Mouse (Mus musculus) midbrain, embryonic 11.5 days (tissue): ENCODE measurements around the gene Hand2. TPM values are rescaled to one million over a fixed set of nuclear protein-coding genes. Genes with fewer than 3 reads are reported as not detected.
A peak's percentile ranks its signal among the peaks of the same experiment; 100 is the strongest.

Source experiments
- ATAC-seq: fragments of 200-750 bp; cut with Nextera tagmentation; 2 replicates; pipeline ENCODE4 v1.8.0; 2017; ENCODE audit warnings: moderate TSS enrichment, moderate library complexity; ENCODE audit not compliant: low FRiP score
- DNase-seq: peaks from one replicate; pipeline ENCODE4 v3.0.0; 2015; ENCODE audit warnings: low spot score; ENCODE audit errors: missing footprints
- H3K27ac ChIP-seq: fragments of 300-500 bp; sonication (generic); 2 replicates; pipeline ENCODE4 v1.5.1; 2014; ENCODE audit warnings: low read depth, low read length
- H3K27me3 ChIP-seq: fragments of 300-500 bp; sonication (generic); 2 replicates; pipeline ENCODE4 v1.6.1; 2014; ENCODE audit warnings: mild to moderate bottlenecking, low read length, moderate library complexity, mixed read lengths; ENCODE audit not compliant: control insufficient read depth, insufficient read depth
- H3K36me3 ChIP-seq: fragments of 300-500 bp; sonication (generic); 2 replicates; pipeline ENCODE4 v1.6.1; 2014; ENCODE audit warnings: mild to moderate bottlenecking, low read length, moderate library complexity, mixed read lengths; ENCODE audit not compliant: control insufficient read depth, insufficient read depth
- H3K4me1 ChIP-seq: fragments of 300-500 bp; sonication (generic); 2 replicates; pipeline ENCODE4 v1.6.1; 2014; ENCODE audit warnings: low read length; ENCODE audit not compliant: control insufficient read depth, insufficient read depth
- H3K4me2 ChIP-seq: fragments of 300-500 bp; sonication (generic); 2 replicates; pipeline ENCODE4 v1.6.1; 2014; ENCODE audit warnings: mild to moderate bottlenecking, moderate library complexity
- H3K4me3 ChIP-seq: fragments of 300-500 bp; sonication (generic); 2 replicates; pipeline ENCODE4 v1.5.1; 2014; ENCODE audit warnings: low read depth, low read length
- H3K9ac ChIP-seq: fragments of 300-500 bp; sonication (generic); 2 replicates; pipeline ENCODE4 v1.6.1; 2014; ENCODE audit warnings: low read length
- H3K9me3 ChIP-seq: fragments of 300-500 bp; sonication (generic); 2 replicates; pipeline ENCODE4 v1.6.1; 2016; ENCODE audit warnings: low read length; ENCODE audit not compliant: control insufficient read depth
- whole genome bisulfite sequencing: fragments of 180-500 bp; shearing (Covaris S2); extraction: QIAGEN DNeasy Blood & Tissue Kit; methylation state at CpG from one replicate; pipeline ENCODE4 v1.1.7; 2014; 5-methylcytosine and 5-hydroxymethylcytosine counted together
- polyA plus RNA-seq: library from polyadenylated mRNA; unstranded; fragments of >200 nt; fragmentation: Nextera tagmentation; extraction: Ambion mirVana; gene quantifications from 2 replicates; pipeline ENCODE4 v1.2.1, GENCODE M21; 2014

The Hand2 gene
- polyA plus RNA-seq, 1 experiment from 2014 or later: not detected

DNA sequence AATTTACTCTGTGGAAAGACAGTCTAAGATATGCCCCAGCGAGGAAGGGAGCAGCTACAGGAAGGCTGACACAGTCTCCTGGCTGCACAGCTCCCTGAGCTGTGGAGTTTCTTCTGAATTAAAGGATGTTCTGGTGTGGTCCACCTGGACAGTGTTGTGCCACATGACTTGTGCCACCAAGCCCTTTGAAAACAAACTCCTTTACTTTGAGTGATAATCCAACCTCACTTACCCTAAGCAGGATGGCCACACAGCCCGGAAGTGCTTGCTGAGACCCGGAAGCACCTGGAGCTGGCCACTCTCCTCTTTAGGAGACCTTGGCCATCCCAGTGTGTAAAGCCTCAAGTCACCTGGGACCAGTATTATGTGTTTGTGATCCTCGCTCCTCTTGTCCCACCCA lies 27.5 kb downstream of the Hand2 start:
- Histone ChIP-seq H3K9ac (no peak overlapping the region), H3K27me3 (peaks cover 97% of the 10 kb centered on the region), H3K27ac (no peak overlapping the region), H3K9me3 (no peaks in the 10 kb centered on the region), H3K36me3 (no peaks in the 10 kb centered on the region), H3K4me2 (no peak overlapping the region), H3K4me1 (no peaks in the 10 kb centered on the region), H3K4me3 (no peak overlapping the region)
- ATAC-seq: no peak
- peak; percentile 86 for DNase-seq
- 10% methylated on average over 4 of the region's 4 CpGs for WGBS

DNA sequence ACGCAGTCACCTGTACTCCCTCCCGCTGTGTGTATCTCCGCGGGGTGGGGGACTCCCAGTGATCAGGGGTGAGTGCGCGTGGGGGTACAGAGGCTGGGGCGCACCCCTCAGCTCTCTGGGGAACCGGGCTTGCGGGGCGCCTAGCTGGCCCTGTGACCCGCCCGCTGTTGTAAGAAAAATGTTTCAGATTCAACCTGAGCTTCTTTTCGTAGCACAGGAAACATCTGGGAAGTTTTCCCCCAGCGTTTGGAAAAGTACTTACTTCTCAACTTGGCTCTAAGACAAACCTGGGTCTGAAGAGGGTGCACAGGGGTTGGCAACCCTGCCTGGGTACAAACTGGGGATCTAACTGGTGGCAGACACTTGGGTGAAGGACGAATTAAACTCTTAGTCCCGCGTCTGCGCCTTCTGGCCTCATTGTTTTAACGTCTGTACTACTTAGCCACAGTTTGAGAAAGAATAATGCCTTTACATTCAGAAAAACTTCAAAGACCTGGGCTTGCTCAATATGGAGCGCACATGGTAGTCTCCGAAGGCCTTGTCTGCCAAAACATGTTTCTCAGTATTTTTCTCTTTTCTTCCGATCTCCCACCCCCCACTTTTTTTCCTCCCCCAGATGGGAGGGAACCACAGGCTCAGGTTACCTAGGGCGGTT lies 28.2 kb downstream of the Hand2 start:
- WGBS: under 1% methylated on average over 23 of the region's 23 CpGs
- H3K36me3 ChIP-seq: no peaks in the 10 kb centered on the region
- H3K27ac ChIP-seq: no peak overlapping the region
- no peaks in the 10 kb centered on the region for H3K9me3 ChIP-seq
- no peak overlapping the region for H3K4me2 ChIP-seq
- H3K9ac ChIP-seq: no peak overlapping the region
- DNase-seq: peak; percentile 92
- no peak for ATAC-seq
- peaks cover 93% of the 10 kb centered on the region for H3K27me3 ChIP-seq
- no peak overlapping the region for H3K4me3 ChIP-seq
- H3K4me1 ChIP-seq: peaks cover 4% of the 10 kb centered on the region; the same call in 1 of the 2 replicates

DNA sequence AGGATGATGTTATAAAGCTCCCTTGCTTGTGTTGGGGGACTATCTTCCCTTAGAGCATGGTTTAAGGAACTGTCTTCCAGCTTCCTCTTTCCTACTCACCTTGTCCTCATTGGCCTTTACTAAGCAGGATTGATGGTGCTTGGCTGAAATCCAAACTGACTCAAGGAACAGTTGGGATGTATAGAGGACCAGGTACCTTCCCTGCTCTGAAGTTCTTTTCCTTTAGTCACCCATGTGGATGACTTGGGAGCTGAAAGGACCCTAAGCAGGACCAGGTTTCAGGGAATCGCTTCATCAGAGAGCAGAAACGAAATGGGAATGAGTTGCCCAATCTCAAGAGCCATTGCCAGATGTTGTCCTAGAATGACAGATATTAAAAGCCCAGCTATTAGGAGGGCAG lies 31.1 kb downstream of the Hand2 start:
- WGBS: 30% methylated on average over 2 of the region's 2 CpGs
- H3K9ac ChIP-seq: no peak overlapping the region

DNA sequence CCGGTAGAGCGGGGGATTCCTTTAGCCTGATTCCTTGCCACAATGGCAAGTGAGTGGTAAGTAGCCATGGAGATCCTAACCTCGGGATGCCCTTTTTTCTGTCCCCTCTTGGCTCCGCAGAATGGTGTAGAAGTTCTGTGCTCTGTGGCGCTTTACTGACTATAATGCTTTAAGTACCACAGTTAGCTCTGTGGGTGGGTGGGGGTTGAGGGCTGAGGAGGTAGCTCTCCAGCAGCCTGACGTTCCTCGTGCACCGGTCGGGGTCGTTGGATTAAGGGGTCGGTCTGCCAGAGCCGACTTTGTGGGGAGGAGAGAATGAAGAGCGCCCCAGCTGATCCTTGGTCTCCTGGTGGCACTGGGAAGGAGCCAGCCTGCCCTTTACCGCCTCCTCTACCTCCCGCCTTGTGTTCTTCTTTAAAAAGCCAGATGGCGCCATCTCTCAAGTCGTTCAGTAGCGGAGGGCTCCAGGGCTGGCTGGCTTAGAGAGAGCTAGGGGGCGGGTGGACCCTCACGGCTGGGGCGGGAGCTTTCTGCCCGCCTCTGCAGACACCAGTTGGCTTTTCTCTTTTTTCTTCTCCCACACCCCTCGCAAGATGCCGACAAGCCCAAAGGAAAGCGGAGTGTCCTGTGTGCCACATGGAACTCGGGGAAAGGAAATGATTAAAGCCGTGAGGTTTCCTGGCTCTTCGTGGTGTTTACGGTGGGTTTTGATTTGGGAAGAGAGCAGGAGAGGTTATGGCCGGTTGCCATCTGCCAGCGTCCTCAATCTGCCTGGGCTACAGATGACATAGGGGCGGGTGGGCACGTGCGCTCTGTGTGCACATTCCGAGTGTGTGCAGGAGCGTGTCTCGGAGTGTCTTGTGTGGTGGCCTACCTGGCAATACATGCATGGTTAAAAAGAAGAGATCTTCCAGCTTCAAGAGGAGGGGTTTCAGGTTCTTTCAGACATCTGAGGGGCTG lies 32.8 kb downstream of the Hand2 start:
- peak; percentile 97 for ATAC-seq
- peaks cover 48% of the 10 kb centered on the region for H3K27me3 ChIP-seq
- WGBS: under 1% methylated on average over 37 of the region's 37 CpGs
- peak overlapping the region; percentile 81 for H3K4me2 ChIP-seq
- no peaks in the 10 kb centered on the region for H3K9me3 ChIP-seq
- peak overlapping the region; percentile 37 for H3K4me3 ChIP-seq
- peak overlapping the region; percentile 44 for H3K9ac ChIP-seq
- no peaks in the 10 kb centered on the region for H3K36me3 ChIP-seq
- H3K4me1 ChIP-seq: peaks cover 4% of the 10 kb centered on the region; the same call in 1 of the 2 replicates
- no peak overlapping the region for H3K27ac ChIP-seq
- peak; percentile 97 for DNase-seq

More for the DNA sequence above, 31.1 kb downstream of the Hand2 start:
- no peaks in the 10 kb centered on the region for H3K9me3 ChIP-seq
- H3K27ac ChIP-seq: no peak overlapping the region
- H3K4me1 ChIP-seq: peaks cover 4% of the 10 kb centered on the region; the same call in 1 of the 2 replicates
- peak; percentile 85 for DNase-seq
- no peak overlapping the region for H3K4me2 ChIP-seq
- no peak for ATAC-seq
- H3K36me3 ChIP-seq: no peaks in the 10 kb centered on the region
- H3K27me3 ChIP-seq: peaks cover 65% of the 10 kb centered on the region
- no peak overlapping the region for H3K4me3 ChIP-seq

DNA sequence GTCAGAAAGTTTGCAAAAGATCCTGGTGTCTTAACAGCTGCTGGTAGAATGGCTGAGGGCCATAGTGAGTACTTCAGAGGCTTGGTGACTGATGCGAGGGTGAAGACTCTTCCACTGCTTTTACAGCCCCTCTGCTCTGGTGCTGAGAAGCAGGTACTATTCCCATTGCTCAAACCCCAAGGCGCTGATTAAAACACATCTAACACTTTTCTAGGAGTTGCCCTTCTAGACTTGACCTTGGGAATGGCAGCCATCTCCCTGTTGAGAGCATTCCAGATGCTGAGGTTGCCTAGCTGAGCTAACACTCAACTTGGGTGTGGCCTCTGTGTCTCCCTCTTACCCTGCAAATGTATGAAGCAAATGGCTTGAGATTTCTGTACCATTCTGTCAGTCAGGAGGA lies 34.1 kb downstream of the Hand2 start:
- ATAC-seq (no peak), DNase-seq (no peak)
- no peak overlapping the region for H3K9ac ChIP-seq
- no peak overlapping the region for H3K27ac ChIP-seq
- WGBS: 78% methylated on average over 2 of the region's 2 CpGs
- no peaks in the 10 kb centered on the region for H3K36me3 ChIP-seq
- no peak overlapping the region for H3K4me3 ChIP-seq
- H3K9me3 ChIP-seq: no peaks in the 10 kb centered on the region
- peaks cover 4% of the 10 kb centered on the region; the same call in 1 of the 2 replicates for H3K4me1 ChIP-seq
- peaks cover 35% of the 10 kb centered on the region for H3K27me3 ChIP-seq
- H3K4me2 ChIP-seq: no peak overlapping the region

DNA sequence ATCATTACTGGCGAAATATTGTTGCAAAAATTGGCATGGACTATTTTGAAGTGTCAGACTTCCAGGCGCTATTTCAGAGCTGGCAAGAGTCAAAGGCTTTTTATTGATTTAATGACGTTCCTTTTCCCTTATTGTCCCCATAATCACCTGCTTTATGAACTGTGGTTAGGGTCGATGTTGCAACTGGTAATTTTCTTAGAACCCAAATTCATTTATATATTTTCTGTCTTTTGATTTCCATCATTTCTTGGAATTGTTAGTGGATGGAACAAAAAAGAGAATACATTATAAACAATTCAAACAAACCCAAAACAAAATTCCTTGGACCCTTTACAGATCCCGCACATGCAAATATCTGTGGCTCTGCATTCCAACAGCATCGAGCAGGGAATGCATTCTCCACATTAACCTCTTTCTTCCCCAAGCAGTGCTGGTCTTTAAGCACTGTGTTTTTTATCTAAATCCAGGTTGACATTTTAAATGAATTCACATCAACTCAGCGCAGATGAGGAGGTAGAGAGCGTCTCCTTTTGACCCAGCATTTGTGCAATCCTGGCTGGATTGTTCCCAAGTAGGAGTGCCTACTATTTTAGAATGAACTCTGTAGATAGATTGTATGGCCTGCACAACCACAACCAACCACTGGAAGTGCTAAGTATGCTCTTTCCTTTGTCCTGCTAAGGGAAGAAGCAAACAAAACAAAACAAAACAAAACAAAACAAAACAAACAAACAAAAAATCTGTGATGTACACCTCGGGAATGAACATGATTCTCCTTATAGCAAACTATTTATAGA lies 35.9 kb downstream of the Hand2 start:
- Histone ChIP-seq H3K4me2 (no peak overlapping the region), H3K27ac (no peak overlapping the region), H3K27me3 (peaks cover 18% of the 10 kb centered on the region), H3K9me3 (no peaks in the 10 kb centered on the region), H3K9ac (no peak overlapping the region), H3K4me1 (peaks cover 4% of the 10 kb centered on the region; the same call in 1 of the 2 replicates), H3K36me3 (no peaks in the 10 kb centered on the region), H3K4me3 (no peak overlapping the region)
- WGBS: 75% methylated on average over 9 of the region's 9 CpGs
- DNase-seq (no peak), ATAC-seq (no peak)

DNA sequence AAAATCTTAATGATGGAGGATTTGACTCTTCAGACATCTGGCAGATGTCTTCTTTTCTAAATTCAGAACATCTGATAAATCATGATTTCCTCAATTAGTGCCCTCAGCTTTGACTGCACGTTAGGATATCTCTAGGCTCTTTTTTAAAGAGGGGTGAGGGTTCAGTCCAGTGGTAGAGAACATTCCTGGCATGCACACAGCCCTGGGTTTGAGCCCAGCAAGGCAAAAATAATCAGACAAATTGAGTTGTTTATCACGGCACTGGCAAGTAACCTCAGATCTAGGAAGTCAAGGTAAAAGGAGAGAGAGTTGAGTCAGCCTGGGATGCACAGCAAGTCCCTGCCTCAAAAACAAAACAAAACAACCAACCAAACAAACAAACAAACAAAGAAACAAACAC lies 39.7 kb downstream of the Hand2 start:
- H3K27ac ChIP-seq: no peak overlapping the region
- no peak overlapping the region for H3K4me3 ChIP-seq
- ATAC-seq: no peak
- DNase-seq: no peak
- H3K9ac ChIP-seq: no peak overlapping the region
- no peaks in the 10 kb centered on the region; the same call in 1 of the 2 replicates for H3K9me3 ChIP-seq
- H3K4me2 ChIP-seq: no peak overlapping the region
- H3K4me1 ChIP-seq: no peaks in the 10 kb centered on the region
- WGBS: 63% methylated on average over 2 of the region's 2 CpGs
- H3K36me3 ChIP-seq: no peaks in the 10 kb centered on the region
- no peaks in the 10 kb centered on the region; the same call in 1 of the 2 replicates for H3K27me3 ChIP-seq

DNA sequence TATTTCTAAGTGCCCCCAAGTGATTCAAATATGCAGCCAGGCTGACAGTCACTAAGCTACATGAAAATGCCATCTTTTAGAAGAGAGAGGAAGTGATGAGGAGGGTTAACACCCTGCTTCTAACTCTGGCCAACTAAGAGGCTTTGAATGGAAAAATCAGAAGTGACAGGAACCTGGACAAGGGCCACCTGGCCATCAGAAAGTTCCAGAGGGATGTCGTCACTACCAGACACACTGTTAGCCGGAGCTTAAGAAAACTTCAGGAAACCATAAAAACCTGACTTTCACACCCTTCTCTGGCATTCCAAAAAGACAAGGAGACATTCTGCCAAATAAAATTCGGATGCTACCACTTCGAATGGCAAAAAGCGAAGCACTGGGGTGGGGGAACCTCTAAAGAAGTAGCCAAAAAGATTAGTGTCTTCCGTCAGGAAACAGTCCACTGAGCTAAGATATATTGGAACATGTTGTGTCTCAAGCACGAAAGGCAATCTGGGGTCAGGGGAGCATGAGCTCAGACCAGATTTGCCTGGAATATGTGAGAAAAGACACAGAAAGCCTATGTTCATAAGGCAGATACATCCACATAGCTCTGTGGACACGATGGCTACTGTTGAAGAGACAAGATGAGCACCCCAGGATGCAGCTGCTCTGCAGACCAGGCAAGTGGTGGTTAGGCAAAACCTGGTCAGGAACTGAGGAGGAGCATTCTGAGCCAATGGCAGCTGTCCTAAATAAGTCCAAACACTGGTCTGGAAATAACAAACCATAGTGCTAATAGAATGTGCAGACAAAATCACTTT lies 40.4 kb downstream of the Hand2 start:
- Histone ChIP-seq H3K9me3 (no peaks in the 10 kb centered on the region; the same call in 1 of the 2 replicates), H3K4me1 (no peaks in the 10 kb centered on the region), H3K4me2 (no peak overlapping the region), H3K27ac (no peak overlapping the region), H3K36me3 (no peaks in the 10 kb centered on the region), H3K9ac (no peak overlapping the region), H3K4me3 (no peak overlapping the region), H3K27me3 (no peaks in the 10 kb centered on the region)
- DNase-seq (no peak), ATAC-seq (no peak)
- WGBS: 84% methylated on average over 8 of the region's 8 CpGs
